Mouse (Mus musculus): ENCODE results near the gene Pcsk2. TPM values are rescaled to one million over a fixed set of nuclear protein-coding genes. Genes with fewer than 3 reads are reported as not detected.

The Pcsk2 gene
- total RNA-seq, 2 experiments from 2014 or later = 266 to 279 TPM

- H3K4me3 ChIP-seq = no peak overlapping the region
- intact Hi-C loops (cut with DNase I) = no loop called here
- TF ChIP-seq CTCF (IDR thresholded peaks at IDR 0.05) = no peak
- no peak overlapping the region for H3K27ac ChIP-seq
- DNase-seq (ENCODE audit: extremely low spot score in 1 of 2, low spot score in 2 of 2) = no peak
These were observed 196.5 kb downstream of the Pcsk2 start for GRCm38 (mm10) chr2:143742436-143742835.

GRCm38 (mm10) chr2:143743081-143743480, 197.1 kb downstream of the Pcsk2 start:
- no peak overlapping the region for H3K27ac ChIP-seq
- intact Hi-C loops (cut with DNase I) = no loop called here
- DNase-seq (ENCODE audit: extremely low spot score in 1 of 2, low spot score in 2 of 2) = no peak
- H3K4me3 ChIP-seq = no peak overlapping the region
- no peak for TF ChIP-seq CTCF (IDR thresholded peaks at IDR 0.05)

GRCm38 (mm10) chr2:143752051-143752788, 206.3 kb downstream of the Pcsk2 start:
- no peak for TF ChIP-seq CTCF (IDR thresholded peaks at IDR 0.05)
- intact Hi-C loops (cut with DNase I) = no loop called here
- peak overlapping the region; percentile 53 for H3K27ac ChIP-seq
- no peak overlapping the region for H3K4me3 ChIP-seq
- DNase-seq (ENCODE audit: extremely low spot score in 1 of 2, low spot score in 2 of 2) = no peak

GRCm38 (mm10) chr2:143776448-143776847, 230.5 kb downstream of the Pcsk2 start:
- Histone ChIP-seq H3K4me3 (no peak overlapping the region), H3K27ac (no peak overlapping the region)
- peak; percentile 50 for TF ChIP-seq CTCF (IDR thresholded peaks at IDR 0.05)
- no peak for DNase-seq (ENCODE audit: extremely low spot score in 1 of 2, low spot score in 2 of 2)
- intact Hi-C loops (cut with DNase I) = loop anchor here (2.0 to 5.0 kb wide), 2 partner anchors 229 to 660 kb away; partner anchors contain the start of gene Pcsk2

- intact Hi-C loops (cut with DNase I) = no loop called here
- no peak overlapping the region for H3K4me3 ChIP-seq
- no peak for DNase-seq (ENCODE audit: extremely low spot score in 1 of 2, low spot score in 2 of 2)
- H3K27ac ChIP-seq = no peak overlapping the region
- TF ChIP-seq CTCF (IDR thresholded peaks at IDR 0.05) = no peak
These were observed 234.4 kb downstream of the Pcsk2 start for GRCm38 (mm10) chr2:143780310-143780709.

- Histone ChIP-seq H3K27ac (no peak overlapping the region), H3K4me3 (no peak overlapping the region)
- TF ChIP-seq CTCF (IDR thresholded peaks at IDR 0.05) = no peak
- no peak for DNase-seq (ENCODE audit: extremely low spot score in 1 of 2, low spot score in 2 of 2)
- intact Hi-C loops (cut with DNase I) = no loop called here
These were observed 244.0 kb downstream of the Pcsk2 start for GRCm38 (mm10) chr2:143789911-143790310.

- no peak for TF ChIP-seq CTCF (IDR thresholded peaks at IDR 0.05)
- DNase-seq (ENCODE audit: extremely low spot score in 1 of 2, low spot score in 2 of 2) = no peak
- Histone ChIP-seq H3K27ac (no peak overlapping the region), H3K4me3 (no peak overlapping the region)
- intact Hi-C loops (cut with DNase I) = no loop called here
These were observed 249.9 kb downstream of the Pcsk2 start for GRCm38 (mm10) chr2:143795858-143796257.

- intact Hi-C loops (cut with DNase I) = no loop called here
- no peak for DNase-seq (ENCODE audit: extremely low spot score in 1 of 2, low spot score in 2 of 2)
- no peak; the same call in none of the 2 replicates for TF ChIP-seq CTCF (IDR thresholded peaks at IDR 0.05)
- Histone ChIP-seq H3K4me3 (no peak overlapping the region), H3K27ac (no peak overlapping the region)
These were observed 250.5 kb downstream of the Pcsk2 start for GRCm38 (mm10) chr2:143796335-143797013.

GRCm38 (mm10) chr2:143801097-143801496, 255.1 kb downstream of the Pcsk2 start:
- intact Hi-C loops (cut with DNase I) = no loop called here
- no peak for TF ChIP-seq CTCF (IDR thresholded peaks at IDR 0.05)
- H3K27ac ChIP-seq = no peak overlapping the region
- DNase-seq (ENCODE audit: extremely low spot score in 1 of 2, low spot score in 2 of 2) = no peak
- no peak overlapping the region for H3K4me3 ChIP-seq

GRCm38 (mm10) chr2:143806140-143806923, 260.4 kb downstream of the Pcsk2 start:
- TF ChIP-seq CTCF (IDR thresholded peaks at IDR 0.05) = no peak
- Histone ChIP-seq H3K4me3 (no peak overlapping the region), H3K27ac (no peak overlapping the region)
- intact Hi-C loops (cut with DNase I) = no loop called here
- DNase-seq (ENCODE audit: extremely low spot score in 1 of 2, low spot score in 2 of 2) = no peak

- no peak for TF ChIP-seq CTCF (IDR thresholded peaks at IDR 0.05)
- Histone ChIP-seq H3K4me3 (no peak overlapping the region), H3K27ac (no peak overlapping the region)
- intact Hi-C loops (cut with DNase I) = no loop called here
- no peak for DNase-seq (ENCODE audit: extremely low spot score in 1 of 2, low spot score in 2 of 2)
These were observed 261.1 kb downstream of the Pcsk2 start for GRCm38 (mm10) chr2:143806924-143807664.
